Mouse (Mus musculus): ENCODE measurements around the gene Gm6880.
"Not testable (repeated sequence)": the region's sequence is repeated elsewhere in the genome, so short reads cannot be mapped to it uniquely, and the experiment has no call there.

Gm6880 gene

DNA sequence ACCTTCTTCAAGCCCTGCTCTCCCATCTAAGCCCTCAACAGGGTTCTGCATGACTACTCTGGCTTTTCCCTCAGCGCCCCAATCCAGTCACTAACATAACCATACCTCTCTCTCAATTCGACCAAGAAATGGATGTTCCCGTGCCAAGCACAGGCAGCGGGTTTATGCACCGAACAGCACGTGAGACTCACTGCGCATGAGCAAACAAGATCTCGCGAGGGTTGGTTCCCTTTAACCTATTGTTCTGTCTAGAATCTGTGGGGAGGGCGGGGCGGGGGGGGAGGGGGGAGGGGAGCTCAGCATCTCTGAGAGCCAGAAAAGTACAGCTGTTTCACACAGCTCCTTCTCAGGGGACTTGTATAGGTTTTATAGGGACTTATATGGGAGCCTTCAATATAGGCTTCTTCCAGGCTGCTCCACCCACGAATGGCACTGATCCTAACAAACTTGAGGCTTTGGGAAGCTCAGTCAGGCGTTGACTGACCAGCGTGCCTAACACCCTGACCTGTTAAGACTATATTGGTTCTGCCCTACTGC is at the start of gene Gm6880:
TSS of gene Gm6880 (minus strand) at position 51 of the 537 bp plus-strand sequence.
- not testable (repeated sequence) for DNase-seq

DNA sequence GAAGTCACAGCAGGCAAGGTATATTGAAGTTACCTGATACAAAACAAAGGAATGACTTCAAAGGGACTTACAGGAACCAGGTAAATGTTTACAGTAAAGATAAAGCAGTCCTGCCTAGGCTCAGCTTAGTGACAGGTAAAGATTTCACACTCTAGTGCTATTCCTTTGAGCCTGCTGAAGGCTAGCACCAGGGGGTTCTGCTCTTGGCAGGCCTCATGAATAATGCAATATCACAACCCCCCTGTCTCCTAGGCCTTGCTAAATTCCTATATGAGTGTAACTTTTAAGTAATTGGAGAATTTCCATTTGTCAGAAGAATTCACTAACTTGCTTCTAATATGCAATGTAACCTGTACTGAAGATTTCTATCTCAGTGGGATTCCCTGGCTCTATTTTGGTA is 36.3 kb upstream of the Gm6880 start:
- not testable (repeated sequence) for DNase-seq

DNA sequence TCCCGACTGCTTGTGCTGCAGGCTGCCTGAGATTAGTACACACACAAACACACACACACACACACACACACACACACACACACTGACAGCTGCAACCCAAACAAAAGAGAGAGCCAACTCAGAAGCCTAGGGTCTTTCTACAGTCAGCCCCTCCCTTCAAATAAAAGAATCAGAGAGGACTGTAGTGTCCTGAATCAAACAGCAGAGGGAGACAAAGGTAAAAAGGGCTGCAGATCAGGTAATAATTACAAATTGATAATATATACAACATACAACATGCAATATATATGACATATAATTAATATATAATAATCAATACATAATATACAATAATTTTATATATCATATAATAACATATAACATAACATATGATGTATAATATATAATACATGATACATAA is 15.9 kb upstream of the Gm6880 start:
- DNase-seq, result no peak

DNA sequence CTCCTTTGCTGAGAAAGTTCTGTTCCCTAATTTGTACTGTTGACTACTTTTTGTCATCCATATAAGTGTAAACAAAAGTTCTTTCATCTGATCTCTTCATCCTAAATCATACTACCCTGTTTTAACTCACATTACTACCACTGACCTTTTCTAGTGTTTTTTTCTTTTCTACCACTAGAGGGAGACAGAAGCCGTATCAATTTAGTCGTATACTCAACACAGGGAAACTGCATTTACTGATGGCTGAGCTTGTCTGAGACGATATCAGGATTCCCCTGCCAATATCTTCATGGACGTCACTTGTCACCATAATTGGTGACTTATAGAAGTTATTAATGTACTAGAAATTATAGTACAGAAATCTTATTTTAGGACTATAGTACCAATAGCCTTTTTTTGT is 28.4 kb downstream of the Gm6880 start:
- DNase-seq, result peak; percentile 7

DNA sequence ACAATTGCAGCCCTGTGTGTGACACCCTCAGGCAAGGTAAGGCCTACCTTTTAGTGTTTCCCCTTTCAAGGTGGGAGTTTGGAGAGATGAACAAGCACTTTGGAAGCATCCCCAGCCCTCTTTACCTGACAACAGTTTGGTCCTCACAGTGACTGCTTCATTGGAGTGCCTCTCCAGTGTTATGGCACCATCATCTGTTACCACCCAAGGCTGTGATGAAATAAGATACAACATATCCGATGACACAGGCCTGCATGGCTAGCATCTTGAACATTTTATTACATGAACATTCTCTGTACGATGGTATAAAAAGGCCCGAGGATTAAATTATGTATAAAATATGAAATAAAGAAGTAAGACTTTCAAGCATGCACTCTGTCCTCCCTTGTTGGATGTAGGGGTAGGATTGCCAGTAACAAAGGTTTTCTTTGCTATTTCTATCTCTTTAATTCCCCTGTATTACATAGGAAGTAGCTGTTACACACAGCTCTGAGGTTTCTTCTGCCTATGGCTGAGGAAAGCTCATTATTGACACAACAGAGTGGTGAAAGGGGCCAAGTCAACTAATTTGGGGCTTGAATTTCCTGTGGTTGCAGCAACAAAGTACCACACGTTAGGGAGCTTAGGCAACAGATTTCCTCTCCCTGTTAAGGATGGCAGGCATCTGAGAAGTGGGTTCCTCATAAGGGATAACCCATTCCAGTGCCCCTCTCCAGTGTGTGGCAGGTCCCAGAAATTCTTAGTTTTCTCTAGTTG is 29.9 kb downstream of the Gm6880 start:
- no peak for DNase-seq
